Mouse (Mus musculus) cerebellum, adult 2 months (tissue): ENCODE measurements at regions not wholly inside any gene's neighbourhood (a gene's known extent, or its start where the extent isn't known, plus 50 kb on each side); places are given as distances from the start of the nearest gene placed in this dataset.

Experiments used
- DNase-seq, 2 experiments: peaks; one replicate each; pipeline ENCODE4 v3.0.0; 2021
- H3K27ac ChIP-seq: fragments of 200-500 bp; 2 replicates; pipeline ENCODE4 v1.5.1; 2012; ENCODE audit warnings: low read length, control low read depth, inconsistent platforms; ENCODE audit not compliant: insufficient read depth
- H3K27me3 ChIP-seq: fragments of 200-500 bp; 2 replicates; pipeline ENCODE4 v1.6.1; 2012; ENCODE audit warnings: inconsistent platforms, mild to moderate bottlenecking, low read length, moderate library complexity; ENCODE audit not compliant: control insufficient read depth, insufficient read depth
- H3K4me1 ChIP-seq: fragments of 200-500 bp; 2 replicates; pipeline ENCODE4 v1.6.1; 2011; ENCODE audit warnings: low read length; ENCODE audit not compliant: control insufficient read depth, insufficient read depth
- H3K4me3 ChIP-seq: fragments of 200-500 bp; replicated peaks from 2 replicates; pipeline ENCODE3; 2011; ENCODE audit warnings: mild to moderate bottlenecking, low read depth, low read length, control low read depth; ENCODE audit not compliant: insufficient read depth
- CTCF ChIP-seq: fragments of 200-500 bp; IDR thresholded peaks from 2 replicates; pipeline ENCODE4 v1.5.1; 2011; ENCODE audit warnings: low read depth, mild to moderate bottlenecking, control low read depth, low read length, moderate library complexity, borderline replicate concordance; ENCODE audit not compliant: insufficient read depth
- POLR2A ChIP-seq: fragments of 200-500 bp; IDR thresholded peaks from 2 replicates; pipeline ENCODE4 v1.6.1; 2011; ENCODE audit warnings: low read length, control low read depth, borderline replicate concordance; ENCODE audit not compliant: insufficient read depth
- WGBS: fragments of 180-500 bp; shearing (Covaris S2); methylation state at CpG from one replicate; pipeline ENCODE4 v1.1.7; 2018; 5-methylcytosine and 5-hydroxymethylcytosine counted together

DNA sequence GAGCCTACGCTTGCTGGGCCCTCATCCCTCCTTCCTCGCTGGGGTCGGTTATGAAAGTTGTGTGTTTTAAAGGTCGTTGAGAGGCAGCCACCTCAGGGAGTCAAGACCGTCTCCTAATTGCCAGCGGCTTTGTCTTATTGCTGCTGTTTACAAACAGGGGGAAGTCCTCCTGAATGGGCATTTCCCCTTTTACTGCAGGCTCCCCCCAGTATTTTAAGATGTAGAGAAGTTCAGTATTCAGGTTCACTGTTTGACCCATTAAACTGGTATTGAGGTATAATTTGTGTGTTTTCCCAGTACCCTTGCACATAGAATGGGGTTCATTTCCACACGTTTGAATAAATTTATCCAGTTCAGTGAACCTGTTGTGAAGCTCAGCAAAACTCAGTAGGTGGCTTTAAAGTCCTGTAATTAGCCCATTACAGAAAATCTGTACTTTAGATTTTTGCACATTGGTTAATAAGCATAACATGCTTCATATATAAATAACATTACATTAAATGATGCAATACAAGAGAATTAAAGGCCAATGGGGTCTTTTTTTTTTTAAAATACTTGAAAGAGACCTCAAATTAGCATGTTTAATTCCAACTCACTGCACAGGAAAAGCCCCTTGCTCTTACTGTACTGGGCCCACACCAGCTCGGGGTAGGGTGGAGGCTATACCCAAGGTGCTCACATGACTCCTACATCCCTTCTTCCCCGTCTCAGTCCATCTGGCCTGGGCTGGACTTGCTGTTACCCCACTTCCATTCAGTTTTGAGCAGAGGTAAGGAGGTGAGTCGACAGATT is 63.7 kb downstream of the Nkx2-1 start:
- Histone ChIP-seq H3K27me3 (no peaks in the 10 kb centered on the region; the same call in 1 of the 2 replicates), H3K27ac (no peak overlapping the region), H3K4me3 (no peak overlapping the region), H3K4me1 (no peaks in the 10 kb centered on the region)
- TF ChIP-seq POLR2A (no peak), CTCF (no peak)
- DNase-seq = no peak
- WGBS = 37% methylated on average over 10 of the region's 10 CpGs

DNA sequence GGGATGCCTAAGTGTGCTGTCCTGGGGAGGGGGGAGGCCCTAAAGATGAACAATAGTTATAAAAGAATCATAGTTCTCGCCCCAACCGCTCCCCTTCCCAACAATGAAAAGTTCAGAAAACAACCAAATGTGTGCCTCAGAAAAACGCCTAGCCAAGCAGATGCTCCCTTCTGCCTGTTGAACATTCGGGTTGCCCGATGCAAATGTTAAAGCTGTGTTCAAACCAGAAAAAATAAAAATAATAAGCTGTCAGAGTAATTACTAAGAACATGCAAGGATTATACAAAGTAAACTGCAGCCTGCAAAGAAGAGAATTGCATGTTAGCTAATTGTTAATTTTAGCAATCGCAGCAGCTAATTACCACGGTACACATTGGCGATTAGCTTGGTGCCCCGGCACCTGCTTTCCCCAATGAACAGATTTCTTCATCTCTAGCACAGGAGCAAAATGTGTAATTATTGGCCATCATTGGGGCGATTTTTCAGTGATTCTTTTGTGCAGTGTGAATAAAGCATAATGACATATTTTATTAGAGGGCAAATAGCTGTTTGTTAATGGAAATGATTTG is 65.7 kb downstream of the Nkx2-1 start:
- 50% methylated on average over 10 of the region's 10 CpGs for WGBS
- TF ChIP-seq CTCF (no peak), POLR2A (no peak)

DNA sequence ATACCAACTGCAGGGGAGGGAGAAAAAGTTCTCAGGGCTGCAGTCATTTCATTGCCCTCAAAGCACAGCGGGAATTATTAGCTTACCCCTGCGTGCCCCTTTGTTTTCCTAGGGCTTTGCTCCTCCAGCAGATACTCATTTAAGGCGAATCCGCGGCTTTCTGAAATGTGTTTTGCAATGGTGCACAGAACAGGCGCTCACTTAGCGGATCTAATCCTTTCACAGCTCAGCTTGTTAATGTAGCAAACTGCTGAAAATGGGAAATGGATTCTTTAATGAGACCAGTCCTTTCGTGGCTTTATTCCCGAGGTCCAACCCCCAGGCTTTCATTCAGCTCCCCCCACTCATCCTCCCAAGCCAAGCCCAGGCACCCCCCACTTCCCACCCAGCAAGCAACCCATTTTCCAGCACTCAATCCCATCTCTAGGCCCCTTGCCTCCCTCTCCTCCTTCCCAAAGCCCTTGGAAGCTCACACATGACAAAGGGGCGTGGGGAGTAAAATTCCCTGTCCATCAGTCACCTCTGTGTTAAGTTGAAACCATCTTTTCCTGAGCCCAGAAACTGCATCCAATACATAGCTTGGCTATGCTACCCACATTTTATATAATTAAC is 77.1 kb downstream of the Nkx2-1 start:
- Histone ChIP-seq H3K4me3 (no peak overlapping the region), H3K27ac (no peak overlapping the region), H3K4me1 (no peaks in the 10 kb centered on the region), H3K27me3 (no peaks in the 10 kb centered on the region; the same call in 1 of the 2 replicates)
- whole genome bisulfite sequencing = 3% methylated on average over 10 of the region's 10 CpGs
- TF ChIP-seq CTCF (no peak), POLR2A (no peak)
- no peak for DNase-seq

More for the DNA sequence above, 65.7 kb downstream of the Nkx2-1 start:
- H3K4me1 ChIP-seq = no peaks in the 10 kb centered on the region
- no peak overlapping the region for H3K27ac ChIP-seq
- H3K4me3 ChIP-seq = no peak overlapping the region
- no peaks in the 10 kb centered on the region; the same call in 1 of the 2 replicates for H3K27me3 ChIP-seq
- DNase-seq = no peak

DNA sequence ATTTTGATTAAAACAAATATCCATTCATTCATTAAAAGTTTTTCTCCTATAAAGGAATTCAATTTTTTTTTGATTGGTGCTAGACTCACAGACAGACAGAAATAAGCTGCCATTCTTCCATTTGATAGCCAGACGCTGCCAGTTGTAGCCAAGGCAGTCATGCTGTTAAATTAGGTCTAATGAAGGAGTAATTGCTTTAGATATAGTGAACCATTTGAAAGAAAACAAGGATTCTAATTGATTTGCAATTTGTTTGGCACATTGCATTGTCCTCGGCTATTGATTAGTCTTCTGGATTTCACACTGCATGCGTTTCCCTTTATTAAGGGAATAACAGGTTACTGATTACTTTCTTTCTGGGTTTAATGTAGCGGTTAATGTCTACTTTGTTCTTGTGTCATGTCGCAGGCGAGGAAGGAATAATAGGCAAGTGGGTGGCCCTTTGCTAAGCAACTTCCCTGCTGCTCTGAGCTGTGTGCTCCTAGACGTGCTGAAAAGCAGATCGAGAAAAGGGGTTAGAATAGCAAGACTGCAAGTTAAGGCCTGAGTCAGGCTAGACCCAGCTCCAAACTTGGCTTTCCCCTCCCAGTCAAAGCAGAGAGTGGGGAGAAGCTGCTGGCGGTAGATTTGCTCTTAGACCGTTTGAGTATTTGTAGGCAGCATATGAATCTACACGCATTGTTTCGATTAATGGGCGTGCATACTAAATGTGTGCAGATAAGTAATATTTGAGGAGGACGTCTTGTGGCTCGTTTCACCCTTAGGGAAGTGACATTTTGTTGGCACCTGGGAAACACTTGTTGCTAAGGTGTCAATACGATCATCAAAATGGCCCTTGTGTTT is 77.8 kb downstream of the Nkx2-1 start:
- H3K4me3 ChIP-seq = no peak overlapping the region
- 5% methylated on average over 16 of the region's 16 CpGs for WGBS
- no peaks in the 10 kb centered on the region; the same call in 1 of the 2 replicates for H3K27me3 ChIP-seq
- TF ChIP-seq CTCF = no peak
- TF ChIP-seq POLR2A = no peak
- DNase-seq = no peak
- H3K27ac ChIP-seq = no peak overlapping the region
- H3K4me1 ChIP-seq = no peaks in the 10 kb centered on the region

DNA sequence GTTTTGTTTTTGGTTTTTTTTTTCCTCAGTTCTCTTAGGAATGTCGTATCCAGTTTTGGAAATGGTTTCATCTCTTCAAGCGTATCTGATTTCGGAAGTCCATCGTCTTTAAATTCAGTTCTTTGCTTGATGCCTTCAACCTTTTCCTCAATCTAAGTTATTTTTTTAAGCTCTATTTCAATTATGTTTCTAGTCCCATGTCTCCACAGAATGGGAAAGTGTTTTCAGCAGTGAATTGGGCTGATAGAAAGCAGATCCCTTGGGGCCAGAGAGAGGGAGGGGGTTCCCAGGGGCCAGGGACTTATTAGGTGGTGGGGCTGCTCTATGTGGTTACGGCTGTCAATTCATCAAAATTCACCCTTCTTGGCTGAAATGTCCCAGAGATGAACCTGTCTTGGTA is 78.8 kb downstream of the Nkx2-1 start:
- no peak overlapping the region for H3K4me3 ChIP-seq
- H3K27me3 ChIP-seq = no peaks in the 10 kb centered on the region; the same call in 1 of the 2 replicates
- H3K27ac ChIP-seq = no peak overlapping the region
- TF ChIP-seq CTCF (no peak), POLR2A (no peak)
- no peak for DNase-seq
- WGBS = 52% methylated on average over 5 of the region's 5 CpGs
- H3K4me1 ChIP-seq = no peaks in the 10 kb centered on the region

DNA sequence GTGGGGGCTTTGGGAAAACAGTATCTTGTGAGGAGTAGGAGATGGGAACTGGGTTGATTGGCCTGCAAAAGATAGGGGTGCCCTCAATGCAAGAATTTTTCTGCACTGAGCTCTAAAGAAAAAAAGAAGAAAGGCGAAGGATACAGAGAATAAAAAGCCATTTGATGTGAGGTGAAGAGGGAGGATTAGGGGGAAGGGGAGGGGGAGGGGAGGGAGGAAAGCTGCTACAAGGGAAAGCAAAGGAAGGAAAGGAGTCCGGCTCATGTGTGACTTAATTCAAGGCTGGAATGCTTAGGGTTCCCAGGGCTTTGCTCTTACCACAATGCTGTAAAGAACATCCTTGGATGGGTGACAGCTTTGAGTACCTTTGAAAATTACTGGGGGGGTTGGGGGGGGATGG is 79.4 kb downstream of the Nkx2-1 start:
- H3K27me3 ChIP-seq = no peaks in the 10 kb centered on the region; the same call in 1 of the 2 replicates
- no peak for DNase-seq
- no peak overlapping the region for H3K4me3 ChIP-seq
- H3K4me1 ChIP-seq = no peaks in the 10 kb centered on the region
- TF ChIP-seq CTCF = no peak
- no peak for TF ChIP-seq POLR2A
- WGBS = 7% methylated on average over 2 of the region's 2 CpGs
- H3K27ac ChIP-seq = no peak overlapping the region

DNA sequence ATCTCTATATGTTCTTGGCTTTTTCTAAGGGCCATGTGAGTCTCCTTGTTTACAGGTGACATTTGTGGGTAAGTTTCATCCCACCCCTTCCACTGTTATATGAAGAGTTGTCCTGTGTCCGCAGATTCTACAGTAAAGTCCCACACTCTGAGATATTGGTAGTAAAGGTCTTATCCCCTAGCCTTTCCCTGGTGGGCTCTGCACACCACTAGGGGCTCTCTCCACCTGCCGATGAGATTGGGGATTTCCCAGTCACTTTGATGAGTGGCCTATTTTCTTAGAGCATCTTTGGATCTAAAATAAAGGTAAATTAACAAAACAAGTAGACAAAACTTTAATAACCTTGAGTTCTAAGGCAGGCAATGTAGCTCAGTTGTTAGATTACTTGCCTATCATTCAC is 86.4 kb downstream of the Nkx2-1 start:
- Histone ChIP-seq H3K27ac (no peak overlapping the region), H3K27me3 (no peaks in the 10 kb centered on the region), H3K4me3 (no peak overlapping the region), H3K4me1 (no peaks in the 10 kb centered on the region)
- TF ChIP-seq CTCF (no peak), POLR2A (no peak)
- no peak for DNase-seq
- 74% methylated on average over 2 of the region's 2 CpGs for WGBS
